Mouse (Mus musculus) ES-E14 (cell line): Measurements from ENCODE around the gene Zswim7. TPM values are rescaled to one million over a fixed set of nuclear protein-coding genes. Genes with fewer than 3 reads are reported as not detected.
"Not testable (repeated sequence)": the region's sequence is repeated elsewhere in the genome, so short reads cannot be mapped to it uniquely, and the experiment has no call there.

ENCODE experiments used
- DNase-seq: peaks from one replicate; pipeline ENCODE4 v3.0.0-alpha.2; 2013; ENCODE audit warnings: low read depth, low spot score
- H3K27ac ChIP-seq: 2 replicates; pipeline ENCODE4 v1.5.1; 2012; ENCODE audit warnings: low read depth, mild to moderate bottlenecking, low read length, moderate library complexity, mixed read lengths; ENCODE audit not compliant: poor library complexity, insufficient read depth, severe bottlenecking
- H3K36me3 ChIP-seq: 2 replicates; pipeline ENCODE4 v1.6.1; 2012; ENCODE audit warnings: mild to moderate bottlenecking, low read length, moderate library complexity, mixed read lengths; ENCODE audit not compliant: control insufficient read depth, poor library complexity, insufficient read depth, severe bottlenecking
- H3K4me1 ChIP-seq, 2 experiments: fragments of 150-350 bp in 1 of 2; sonication (generic) in 1 of 2; 2 replicates each; pipeline ENCODE4 v1.6.1; 2012; ENCODE audit warnings: low read length in 2 of 2, mild to moderate bottlenecking in 1 of 2, mixed read lengths in 1 of 2; ENCODE audit not compliant: control insufficient read depth in 2 of 2, insufficient read depth in 2 of 2, poor library complexity in 1 of 2
- H3K4me3 ChIP-seq, 2 experiments: fragments of 150-350 bp in 1 of 2; sonication (generic) in 1 of 2; 2 replicates each; pipeline ENCODE4 v1.5.1; 2012; ENCODE audit warnings: low read length in 2 of 2, low read depth in 1 of 2, mild to moderate bottlenecking in 1 of 2, mixed read lengths in 1 of 2; ENCODE audit not compliant: insufficient read depth in 1 of 2, poor library complexity in 1 of 2, severe bottlenecking in 1 of 2
- H3K9ac ChIP-seq: 2 replicates; pipeline ENCODE4 v1.6.1; 2012; ENCODE audit warnings: low read depth, mild to moderate bottlenecking, low read length, mixed read lengths; ENCODE audit not compliant: poor library complexity, insufficient read depth, severe bottlenecking
- H3K9me3 ChIP-seq: fragments of 150-350 bp; sonication (generic); 2 replicates; pipeline ENCODE4 v1.6.1; 2012; ENCODE audit warnings: low read depth, mild to moderate bottlenecking, low read length; ENCODE audit not compliant: control insufficient read depth, insufficient read depth
- CHD2 ChIP-seq: IDR thresholded peaks from 2 replicates; pipeline ENCODE4 v1.6.1; 2014; ENCODE audit warnings: mild to moderate bottlenecking, low read depth, low read length, inconsistent platforms
- HCFC1 ChIP-seq: IDR thresholded peaks from 2 replicates; pipeline ENCODE4 v1.6.1; 2012; ENCODE audit warnings: low read length, inconsistent platforms, borderline replicate concordance; ENCODE audit not compliant: insufficient read depth
- MAFK ChIP-seq: IDR thresholded peaks from 2 replicates; pipeline ENCODE4 v1.6.1; 2014; ENCODE audit warnings: mild to moderate bottlenecking, low read depth, low read length, inconsistent platforms; ENCODE audit not compliant: insufficient read depth
- ZC3H11A ChIP-seq: IDR thresholded peaks from 2 replicates; pipeline ENCODE4 v1.6.1; 2012; ENCODE audit warnings: low read depth, mild to moderate bottlenecking, inconsistent platforms, low read length, borderline replicate concordance
- ZNF384 ChIP-seq: IDR thresholded peaks from 2 replicates; pipeline ENCODE4 v1.6.1; 2012; ENCODE audit warnings: low read depth, low read length, inconsistent platforms
- in situ Hi-C, 2 experiments: fragments of 600-800 bp; cut with MboI; formaldehyde crosslinking; loops; one replicate each; pipeline ENCODE4 v1.15.1; 2025; ENCODE audit warnings: low sequenced_read_pairs in 2 of 2, inconsistent platforms in 1 of 2; ENCODE audit not compliant: unreplicated experiment in 2 of 2
- total RNA-seq: library from RNA; depleted of rRNA; stranded (reverse); fragments of 300-350 nt; gene quantifications from 2 replicates; pipeline ENCODE4 v1.2.3, GENCODE M21; 2012

Zswim7 gene
- total RNA-seq, 1 experiment, result 40.7 TPM

DNA sequence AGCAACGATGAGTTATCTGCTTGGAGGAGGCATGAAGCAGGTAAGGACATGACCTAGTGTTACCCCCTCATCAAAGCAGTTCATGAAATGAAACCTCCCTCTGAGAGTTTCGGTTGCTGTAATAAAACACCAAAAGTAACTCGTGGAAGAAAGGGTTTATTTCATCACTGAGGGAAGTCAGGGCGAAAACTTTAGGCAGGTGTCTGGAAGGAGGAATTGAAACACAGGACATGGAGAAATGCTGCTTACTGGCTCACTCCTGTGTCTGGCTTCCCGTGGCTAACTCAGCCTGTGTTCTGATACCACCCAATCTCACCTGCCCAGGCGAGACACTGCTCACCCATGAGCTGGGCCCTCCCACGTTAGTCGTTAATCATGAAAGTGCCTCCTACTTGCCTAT, 3.8 kb upstream of the Zswim7 start:
- Histone ChIP-seq H3K4me3 (no peak overlapping the region), H3K36me3 (peaks cover 24% of the 10 kb centered on the region), H3K4me1 (0 out of 4 replicates have a peak, but pooled peaks cover 0 to 1% of the 10 kb centered on the region in 2 experiments), H3K9ac (no peak overlapping the region), H3K9me3 (no peaks in the 10 kb centered on the region), H3K27ac (no peak overlapping the region)
- TF ChIP-seq ZC3H11A (no peak), CHD2 (no peak), ZNF384 (no peak), HCFC1 (no peak), MAFK (no peak)
- in situ Hi-C loops, result no loop called here
- DNase-seq, result no peak

DNA sequence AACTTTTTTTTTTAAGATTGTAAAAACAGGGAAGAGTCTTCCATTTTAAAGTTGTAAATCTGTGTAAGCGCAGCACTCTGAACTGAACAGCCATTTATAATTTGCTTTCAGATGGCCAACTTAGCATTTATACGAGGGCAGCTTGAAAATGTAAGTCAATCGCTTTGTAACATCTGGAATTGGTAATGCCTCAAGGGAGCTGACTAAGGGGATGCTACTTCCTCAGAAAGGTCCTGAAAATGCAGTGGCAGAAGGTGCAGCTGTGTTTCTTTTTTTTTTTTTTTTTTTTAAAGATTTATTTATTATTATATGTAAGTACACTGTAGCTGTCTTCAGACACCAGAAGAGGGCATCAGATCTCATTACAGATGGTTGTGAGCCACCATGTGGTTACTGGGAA, 2.8 kb upstream of the Zswim7 start:
- in situ Hi-C loops, H3K4me1 ChIP-seq, DNase-seq, H3K4me3 ChIP-seq, H3K9ac ChIP-seq, H3K27ac ChIP-seq, H3K9me3 ChIP-seq: not testable (repeated sequence)
- peaks cover 17% of the 10 kb centered on the region for H3K36me3 ChIP-seq

DNA sequence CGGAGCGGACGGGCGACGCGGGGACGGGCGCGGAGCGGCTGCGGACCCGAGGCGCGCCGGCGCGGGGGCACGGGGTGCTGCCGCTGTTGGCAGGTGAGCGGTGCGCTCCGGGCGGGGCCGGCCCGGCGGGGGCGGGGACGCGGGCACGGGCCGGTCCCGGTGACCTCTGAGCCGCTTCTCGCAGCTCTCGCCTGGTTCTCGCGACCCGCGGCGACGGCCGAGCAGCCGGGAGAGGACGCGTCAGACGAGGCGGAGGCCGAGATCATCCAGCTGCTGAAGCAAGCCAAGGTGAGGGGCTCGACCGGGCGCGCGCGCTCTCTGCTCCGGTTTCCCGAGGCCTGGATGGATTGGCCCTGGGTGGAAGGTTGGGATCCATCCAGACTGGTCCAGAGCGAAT, 424 bp upstream of the Zswim7 start:
- in situ Hi-C loops, result no loop called here
- Histone ChIP-seq H3K4me3 (peak overlapping the region; percentile 96 to 98), H3K9ac (peak overlapping the region; percentile 99), H3K36me3 (peaks cover 10% of the 10 kb centered on the region), H3K4me1 (0 out of 4 replicates have a peak, but pooled peaks cover 0 to 1% of the 10 kb centered on the region in 2 experiments), H3K27ac (peak overlapping the region; percentile 87), H3K9me3 (no peaks in the 10 kb centered on the region)
- peak; percentile 36 for DNase-seq
- TF ChIP-seq MAFK (no peak), CHD2 (peak; percentile 35; the same call in 1 of the 2 replicates)

DNA sequence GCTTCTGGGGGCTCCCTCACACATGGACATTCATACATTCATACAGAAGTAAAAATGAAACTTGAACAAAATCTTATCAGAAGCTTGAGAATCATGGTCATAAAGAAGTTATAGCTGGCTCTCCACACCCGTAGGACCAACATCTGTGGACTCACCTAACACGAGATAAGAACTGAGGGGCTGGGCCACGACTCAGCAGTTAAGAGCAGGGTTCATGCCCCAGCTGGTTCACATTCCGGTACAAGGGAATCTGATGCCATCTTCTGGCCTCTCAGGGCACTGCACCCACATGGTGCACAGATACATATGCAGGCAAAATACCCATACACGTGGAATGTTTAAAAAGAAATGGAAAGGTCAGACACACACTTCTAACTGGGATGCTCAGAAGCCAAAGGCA, 3.1 kb downstream of the Zswim7 start:
- H3K9me3 ChIP-seq, result no peaks in the 10 kb centered on the region
- no peak overlapping the region for H3K27ac ChIP-seq
- in situ Hi-C loops, result loop anchor here (5.0 to 10.0 kb wide), 4 partner anchors 146 to 323 kb away; partner anchors contain the start of gene Specc1 (in 1 of the 2)
- H3K9ac ChIP-seq, result no peak overlapping the region
- no peak for TF ChIP-seq CHD2
- TF ChIP-seq ZC3H11A, result peak; percentile 95
- TF ChIP-seq HCFC1, result no peak
- TF ChIP-seq ZNF384, result no peak
- TF ChIP-seq MAFK, result peak; percentile 40; the same call in 1 of the 2 replicates
- H3K36me3 ChIP-seq, result peaks cover 2% of the 10 kb centered on the region; the same call in 1 of the 2 replicates
- H3K4me3 ChIP-seq, result no peak overlapping the region
- H3K4me1 ChIP-seq, result 0 out of 4 replicates have a peak, but pooled peaks cover 0 to 1% of the 10 kb centered on the region in 2 experiments
- DNase-seq, result peak; percentile 79

DNA sequence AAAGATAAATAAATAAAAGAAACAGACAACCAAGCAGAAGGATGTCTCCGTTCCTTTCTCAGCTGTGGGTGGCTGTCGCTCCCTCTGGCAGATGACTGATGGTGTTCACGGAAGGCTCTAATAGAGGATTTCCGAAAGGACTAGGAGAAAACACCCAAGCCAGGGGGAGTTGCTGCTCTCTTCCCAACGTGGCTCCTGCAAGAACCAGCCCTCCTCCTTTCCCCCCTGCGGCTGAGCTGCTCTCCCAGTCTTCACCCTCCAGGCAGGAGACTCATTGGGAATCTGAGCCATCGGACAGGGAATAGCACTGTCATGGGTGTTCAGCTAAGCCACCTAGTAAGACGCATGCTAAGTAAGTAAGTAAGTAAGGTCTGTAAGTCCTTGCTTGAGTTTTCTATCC, 4.1 kb downstream of the Zswim7 start:
- in situ Hi-C loops, result loop anchor here (5.0 to 10.0 kb wide), 4 partner anchors 145 to 322 kb away; partner anchors contain the start of gene Specc1 (in 1 of the 2)

More for the DNA sequence above, 4.1 kb downstream of the Zswim7 start:
- H3K4me3 ChIP-seq, result no peak overlapping the region
- no peak overlapping the region for H3K27ac ChIP-seq
- no peaks in the 10 kb centered on the region for H3K9me3 ChIP-seq
- no peak overlapping the region for H3K9ac ChIP-seq
- TF ChIP-seq CHD2 (no peak), ZC3H11A (no peak), ZNF384 (no peak), MAFK (no peak), HCFC1 (no peak)
- no peak for DNase-seq
- H3K36me3 ChIP-seq, result peaks cover 2% of the 10 kb centered on the region; the same call in 1 of the 2 replicates
- 0 out of 4 replicates have a peak, but pooled peaks cover 0 to 1% of the 10 kb centered on the region in 2 experiments for H3K4me1 ChIP-seq
